Mouse (Mus musculus) brain, embryonic 14.5 days (tissue): ENCODE results near the gene Adamtsl4.

ENCODE experiments used
- CTCF ChIP-seq: fragments of 200-500 bp; IDR thresholded peaks from 2 replicates; pipeline ENCODE4 v1.5.1; 2012; ENCODE audit warnings: inconsistent platforms, mild to moderate bottlenecking, moderate library complexity, borderline replicate concordance; ENCODE audit not compliant: insufficient read depth, insufficient read length; ENCODE audit errors: extremely low read depth
- POLR2A ChIP-seq: fragments of 200-500 bp; IDR thresholded peaks from 2 replicates; pipeline ENCODE4 v1.6.1; 2012; ENCODE audit warnings: mild to moderate bottlenecking, inconsistent platforms, borderline replicate concordance; ENCODE audit not compliant: poor library complexity, insufficient read depth, insufficient read length, severe bottlenecking; ENCODE audit errors: extremely low read depth

- TF ChIP-seq CTCF (no peak), POLR2A (no peak)
Observed at GRCm38 (mm10) chr3:95674236-95674635, 13.5 kb downstream of the Adamtsl4 start.
